Mouse (Mus musculus) v-Abl transformed pro-B cells (cell line): Measurements from ENCODE around the gene Zfp46.

Experiments
- in situ Hi-C, 2 experiments: fragments of 400-800 bp; cut with MboI; formaldehyde crosslinking; loops; one replicate each; pipeline ENCODE4 v1.15.1; 2025; ENCODE audit not compliant: unreplicated experiment in 2 of 2

Zfp46 gene

DNA sequence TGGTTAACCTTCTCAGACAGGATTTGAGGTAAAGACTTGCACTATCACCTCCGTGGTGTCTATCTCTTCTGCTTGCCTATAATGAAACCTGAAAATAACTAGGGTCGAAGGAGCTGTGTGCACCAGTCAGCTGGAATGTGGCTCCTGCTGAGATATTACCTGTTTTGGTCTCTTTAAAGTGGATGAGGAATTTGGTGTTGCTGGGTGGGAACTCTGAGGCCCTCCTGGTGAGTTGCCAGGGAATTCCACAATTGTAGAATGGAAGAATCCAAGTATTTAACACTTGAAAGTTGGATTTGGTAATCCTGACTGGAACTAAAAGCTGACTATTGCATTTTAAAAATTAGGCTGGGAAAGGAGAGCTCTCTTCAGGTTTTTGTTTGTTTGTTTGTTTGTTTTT lies 19.7 kb downstream of the Zfp46 start:
- in situ Hi-C loops: no loop called here

GRCm38 (mm10) chr4:136308355-136308754 lies 23.9 kb downstream of the Zfp46 start:
- in situ Hi-C loops: no loop called here

DNA sequence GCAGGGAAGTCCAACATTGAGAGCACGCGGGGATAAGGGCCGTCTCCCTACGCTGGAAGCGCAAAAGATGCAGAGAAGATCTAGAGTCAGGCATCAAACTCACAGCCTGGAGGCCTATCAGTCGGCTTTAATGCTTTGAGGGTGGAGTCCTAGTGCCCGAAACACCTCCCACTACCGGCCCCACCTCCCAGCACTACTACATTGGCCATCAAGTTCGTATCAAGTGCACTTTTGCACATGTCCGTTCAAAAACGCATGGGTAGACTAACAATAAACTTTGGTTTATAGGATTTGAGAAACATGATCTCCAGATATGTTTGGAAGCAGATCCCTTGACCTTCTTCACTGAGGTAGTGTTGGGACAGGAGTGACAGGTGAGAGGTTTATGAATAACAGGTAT lies 25.3 kb downstream of the Zfp46 start:
- in situ Hi-C loops: loop anchor here in 1 of 2 experiments (5.0 kb wide), 1 partner anchor 47 kb away; no protein-coding TSS in a partner anchor

DNA sequence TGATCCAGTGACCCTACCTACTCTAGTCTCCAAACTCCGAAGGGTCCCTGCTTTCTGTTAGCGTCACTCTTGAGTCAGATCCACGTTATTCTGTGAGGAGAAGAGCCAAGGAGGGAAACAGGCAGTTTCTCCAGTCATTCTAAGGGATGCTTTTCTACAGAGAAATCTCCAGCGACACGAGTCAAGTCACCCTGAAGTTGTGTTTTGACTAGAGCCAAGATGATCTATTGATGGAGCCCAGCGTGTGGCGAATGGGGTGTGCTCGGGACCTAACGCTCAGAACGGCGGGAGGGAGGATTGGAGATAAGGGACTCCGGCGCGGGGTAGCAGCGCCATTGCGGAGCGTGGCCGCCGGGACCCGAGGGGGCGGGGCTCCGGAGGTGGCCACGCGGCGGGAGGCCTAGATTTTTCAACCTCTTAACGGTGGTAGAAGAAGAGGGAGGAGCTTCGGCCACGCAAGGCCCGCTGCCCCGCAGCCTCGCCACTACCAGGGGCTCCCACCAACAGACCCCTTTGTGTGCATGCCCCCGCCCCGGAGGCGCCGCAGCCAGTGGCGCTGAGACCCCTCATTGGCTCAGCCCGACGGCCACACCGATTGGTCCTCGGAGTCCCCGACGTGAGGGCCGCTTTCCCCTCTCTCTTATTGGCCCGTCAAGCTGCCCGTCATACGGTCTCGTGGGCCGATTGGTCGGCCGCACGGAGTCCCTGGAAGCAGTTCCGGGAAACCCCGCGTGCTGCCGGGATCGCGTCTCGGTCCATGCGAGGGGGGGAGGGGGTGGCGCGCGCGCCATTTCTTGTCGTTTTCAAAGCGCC lies 26.0 kb downstream of the Zfp46 start, which contains the start of gene Hnrnpr:
Gene Hnrnpr, plus strand, starts transcription at position 714 of the 813 bp plus-strand sequence.
- in situ Hi-C loops: loop anchor here in 1 of 2 experiments (5.0 kb wide), 1 partner anchor 48 kb away; no protein-coding TSS in a partner anchor

GRCm38 (mm10) chr4:136311042-136311999 lies 26.8 kb downstream of the Zfp46 start:
- in situ Hi-C loops: loop anchor here in 1 of 2 experiments (5.0 kb wide), 1 partner anchor 49 kb away; no protein-coding TSS in a partner anchor

GRCm38 (mm10) chr4:136312616-136313015 lies 28.1 kb downstream of the Zfp46 start:
- in situ Hi-C loops: loop anchor here in 1 of 2 experiments (5.0 kb wide), 1 partner anchor 50 kb away; no protein-coding TSS in a partner anchor

GRCm38 (mm10) chr4:136317667-136318066 lies 33.2 kb downstream of the Zfp46 start:
- in situ Hi-C loops: no loop called here

DNA sequence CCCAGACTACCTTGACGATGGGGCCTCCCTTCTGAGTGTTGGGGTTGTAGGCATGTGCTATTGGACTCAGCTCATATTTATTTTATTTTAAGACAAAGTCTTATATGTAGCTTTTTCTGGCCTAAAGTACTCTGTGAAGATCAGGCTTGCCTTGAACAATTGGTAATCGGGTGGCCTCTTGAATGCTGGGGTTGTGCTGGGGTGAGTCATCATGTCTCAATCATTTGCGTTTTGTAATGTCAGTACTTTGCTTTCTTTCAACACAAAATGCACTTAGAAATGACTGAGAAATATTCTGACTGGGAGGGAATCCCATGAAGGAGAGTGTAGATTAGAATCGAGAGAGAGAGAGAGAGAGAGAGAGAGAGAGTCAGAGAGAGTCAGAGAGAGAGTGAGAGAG lies 35.5 kb downstream of the Zfp46 start:
- in situ Hi-C loops: loop anchor here in 1 of 2 experiments (5.0 kb wide), 1 partner anchor 58 kb away; no protein-coding TSS in a partner anchor

DNA sequence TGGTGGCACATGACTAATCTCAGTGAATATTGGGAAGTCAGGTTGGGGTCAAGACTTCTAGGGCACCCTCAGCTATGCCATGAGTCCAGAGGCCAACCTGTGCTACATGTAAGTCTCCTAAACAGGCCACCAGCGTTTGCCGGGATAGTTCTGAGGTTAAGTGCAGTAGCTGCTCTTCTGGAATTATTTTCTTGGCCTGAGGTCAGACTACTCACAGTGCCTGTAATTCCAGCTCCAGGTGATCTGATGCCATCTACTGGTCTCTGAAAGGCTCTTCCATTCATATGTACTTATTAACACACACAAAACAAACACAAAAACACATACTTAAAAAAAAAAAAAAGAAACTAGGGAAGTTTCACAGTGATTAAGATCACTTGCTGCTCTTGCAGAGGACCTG lies 39.7 kb downstream of the Zfp46 start:
- in situ Hi-C loops: loop anchor here in 1 of 2 experiments (5.0 kb wide), 1 partner anchor 62 kb away; no protein-coding TSS in a partner anchor

GRCm38 (mm10) chr4:136327238-136327637 lies 42.8 kb downstream of the Zfp46 start:
- in situ Hi-C loops: no loop called here

- in situ Hi-C loops: no loop called here
These were observed 43.6 kb downstream of the Zfp46 start for GRCm38 (mm10) chr4:136328115-136328514.

DNA sequence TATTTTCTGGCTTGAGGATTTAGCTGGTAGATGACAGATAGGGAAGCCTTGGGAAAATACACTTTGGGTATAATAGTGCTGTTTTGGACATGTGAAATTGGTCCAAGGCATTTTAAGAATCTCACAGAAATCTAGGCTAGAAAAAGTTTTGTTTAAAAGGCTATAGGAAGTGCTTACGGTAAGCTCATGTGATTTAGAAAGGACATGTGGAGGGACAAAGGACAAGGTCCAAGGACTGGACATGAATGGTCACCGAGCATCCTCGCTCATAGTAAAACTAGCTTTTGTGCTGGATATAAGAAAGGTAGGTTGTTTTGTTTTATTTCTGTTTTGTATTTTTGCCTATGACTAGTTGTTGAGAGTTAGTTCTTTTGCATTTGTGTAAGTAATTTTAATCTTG lies 47.2 kb downstream of the Zfp46 start:
- in situ Hi-C loops: no loop called here

DNA sequence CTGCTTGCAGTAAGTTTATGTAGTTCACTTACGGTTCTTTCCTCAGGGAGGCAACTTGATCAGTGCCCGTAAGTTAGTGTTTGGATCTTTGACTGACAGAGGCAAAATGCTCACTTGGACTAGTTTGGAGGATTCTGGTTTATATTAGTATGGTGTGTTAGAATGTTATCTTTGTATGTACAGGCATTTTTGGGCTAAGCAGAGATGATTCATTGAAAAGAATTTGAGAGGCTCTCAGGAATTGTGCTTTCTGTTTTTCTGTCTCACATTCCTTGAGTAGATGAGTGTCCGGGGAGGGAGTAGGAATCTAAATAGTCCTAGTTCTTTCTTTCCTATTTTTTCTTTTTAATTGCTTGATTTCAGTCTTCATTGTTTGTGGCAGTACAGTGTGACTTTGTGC lies 48.7 kb downstream of the Zfp46 start:
- in situ Hi-C loops: no loop called here

DNA sequence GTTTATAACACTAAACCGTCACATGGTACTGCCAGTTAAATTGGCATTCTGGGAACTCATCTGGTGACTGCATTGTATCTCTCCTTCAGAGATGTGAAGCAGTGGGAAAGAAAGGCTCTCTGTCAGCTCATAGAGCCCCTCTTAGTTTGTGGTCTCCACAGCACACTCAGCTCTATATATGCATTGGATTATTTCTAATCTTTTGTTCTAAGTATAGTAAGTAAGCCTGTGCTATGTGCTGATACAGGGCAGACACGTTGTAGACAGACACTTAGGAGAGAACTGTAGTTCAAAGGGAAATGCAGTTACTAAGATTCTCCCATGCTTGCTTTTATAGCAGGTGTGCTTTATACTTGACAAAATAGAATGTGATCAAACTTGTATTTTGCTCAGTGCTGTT lies 50.6 kb downstream of the Zfp46 start:
- in situ Hi-C loops: no loop called here

DNA sequence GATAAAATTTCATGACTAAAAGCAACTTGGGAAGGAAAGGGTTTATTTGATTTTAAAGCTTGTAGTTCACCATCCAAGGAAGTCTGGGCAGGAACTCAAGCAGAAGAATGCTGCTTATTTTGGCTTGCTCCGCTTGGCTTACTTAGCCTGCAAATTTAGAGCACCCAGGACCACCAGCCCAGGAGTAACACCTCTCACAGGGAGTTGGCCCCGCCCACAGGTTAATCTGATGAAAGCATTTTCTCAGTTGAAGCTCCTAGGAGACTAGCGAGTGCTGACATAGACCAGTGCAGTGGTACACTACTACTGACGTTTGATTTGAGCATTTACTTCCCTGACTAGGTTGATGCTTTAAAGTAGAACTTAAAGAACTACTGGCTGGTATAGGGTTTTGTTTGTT lies 52.6 kb downstream of the Zfp46 start:
- in situ Hi-C loops: no loop called here
